Mouse (Mus musculus): ENCODE measurements around the gene Vwa3b. TPM values are rescaled to one million over a fixed set of nuclear protein-coding genes. Genes with fewer than 3 reads are reported as not detected.

Gene Vwa3b
- total RNA-seq (2021): 1 to 10 TPM in 1 of 2 experiments, under 1 TPM in 1; 0.91 to 1.7 TPM
- long read RNA-seq, experiment 1, partial matches to known transcripts: 0 of 1 reads
- long read RNA-seq, experiment 1, other reads (novel, unspliced or antisense): 1 of 1 reads
- long read RNA-seq, experiment 2, partial matches to known transcripts: 0 of 2 reads
- long read RNA-seq, experiment 2, other reads (novel, unspliced or antisense): 2 of 2 reads

GRCm38 (mm10) chr1:37025962-37026686 lies at the start of gene Vwa3b:
Gene Vwa3b, plus strand, starts transcription at chr1:37026596.
- DNase-seq (ENCODE audit: low spot score in 2 of 2): no peak

- no peak for DNase-seq (ENCODE audit: low spot score in 2 of 2)
Measured at GRCm38 (mm10) chr1:36976770-36977169, 49.6 kb upstream of the Vwa3b start.

GRCm38 (mm10) chr1:36982191-36982961 lies 44.0 kb upstream of the Vwa3b start:
- DNase-seq (ENCODE audit: low spot score in 2 of 2): no peak

- DNase-seq (ENCODE audit: low spot score in 2 of 2): no peak
Measured at GRCm38 (mm10) chr1:36983754-36984153, 42.6 kb upstream of the Vwa3b start.

- DNase-seq (ENCODE audit: low spot score in 2 of 2): no peak
Measured at GRCm38 (mm10) chr1:36984406-36984805, 42.0 kb upstream of the Vwa3b start.

- no peak for DNase-seq (ENCODE audit: low spot score in 2 of 2)
Measured at GRCm38 (mm10) chr1:36985896-36986295, 40.5 kb upstream of the Vwa3b start.

- no peak for DNase-seq (ENCODE audit: low spot score in 2 of 2)
Measured at GRCm38 (mm10) chr1:36986396-36987160, 39.8 kb upstream of the Vwa3b start.

GRCm38 (mm10) chr1:36987172-36988148 lies 38.9 kb upstream of the Vwa3b start:
- no peak for DNase-seq (ENCODE audit: low spot score in 2 of 2)

GRCm38 (mm10) chr1:36988161-36988560 lies 38.2 kb upstream of the Vwa3b start:
- no peak for DNase-seq (ENCODE audit: low spot score in 2 of 2)

- DNase-seq (ENCODE audit: low spot score in 2 of 2): no peak
Measured at GRCm38 (mm10) chr1:36988561-36988960, 37.8 kb upstream of the Vwa3b start.

GRCm38 (mm10) chr1:36994296-36994695 lies 32.1 kb upstream of the Vwa3b start:
- no peak for DNase-seq (ENCODE audit: low spot score in 2 of 2)

- no peak for DNase-seq (ENCODE audit: low spot score in 2 of 2)
Measured at GRCm38 (mm10) chr1:36995760-36996159, 30.6 kb upstream of the Vwa3b start.

GRCm38 (mm10) chr1:36996561-36997213 lies 29.7 kb upstream of the Vwa3b start:
- no peak for DNase-seq (ENCODE audit: low spot score in 2 of 2)

GRCm38 (mm10) chr1:37000307-37000706 lies 26.1 kb upstream of the Vwa3b start:
- DNase-seq (ENCODE audit: low spot score in 2 of 2): no peak

GRCm38 (mm10) chr1:37001636-37002315 lies 24.6 kb upstream of the Vwa3b start:
- DNase-seq (ENCODE audit: low spot score in 2 of 2): no peak

GRCm38 (mm10) chr1:37002316-37003008 lies 23.9 kb upstream of the Vwa3b start:
- no peak for DNase-seq (ENCODE audit: low spot score in 2 of 2)

- no peak for DNase-seq (ENCODE audit: low spot score in 2 of 2)
Measured at GRCm38 (mm10) chr1:37004533-37004932, 21.9 kb upstream of the Vwa3b start.

- no peak for DNase-seq (ENCODE audit: low spot score in 2 of 2)
Measured at GRCm38 (mm10) chr1:37005036-37005435, 21.4 kb upstream of the Vwa3b start.

All from left cerebral cortex, adult 18-20 months (tissue).